Mouse (Mus musculus) stomach, adult 2 months (tissue): Measurements from ENCODE around the gene Olfr1061. TPM values are rescaled to one million over a fixed set of nuclear protein-coding genes. Genes with fewer than 3 reads are reported as not detected.

Source experiments
- polyA plus RNA-seq: library from polyadenylated mRNA; depleted of rRNA; stranded (reverse); fragments of >200 nt; gene quantifications from 2 replicates; pipeline ENCODE4 v1.2.3, GENCODE M21; 2012; rRNA removed

Gene Olfr1061
- not detected in 2 replicates for polyA plus RNA-seq

GRCm38 (mm10) chr2:86413950-86414349 is at the start of gene Olfr1061:
Gene Olfr1061, minus strand, starts transcription at chr2:86414050.

GRCm38 (mm10) chr2:86456169-86456568 is 42.3 kb upstream of the Olfr1061 start, which contains the start of gene Olfr1066:
Gene Olfr1066, minus strand, starts transcription at chr2:86456269.

GRCm38 (mm10) chr2:86450491-86450890 is 36.6 kb upstream of the Olfr1061 start, which contains the start of gene Olfr1065:
Gene Olfr1065, minus strand, starts transcription at chr2:86450591.

GRCm38 (mm10) chr2:86426649-86427048 is 12.8 kb upstream of the Olfr1061 start, which contains the start of gene Olfr1062:
Gene Olfr1062, minus strand, starts transcription at chr2:86426749.

GRCm38 (mm10) chr2:86388461-86388860 is 25.4 kb downstream of the Olfr1061 start, which contains the start of gene Olfr1058:
Gene Olfr1058, minus strand, starts transcription at chr2:86388561.

GRCm38 (mm10) chr2:86378293-86378692 is 35.6 kb downstream of the Olfr1061 start, which contains the start of gene Olfr1057:
Gene Olfr1057, minus strand, starts transcription at chr2:86378393.

Other genes with a start within 250 kb of the Olfr1061 start
- not detected in 2 replicates for gene Olfr1043, start 246.5 kb downstream of the Olfr1061 start, polyA plus RNA-seq
- not detected in 2 replicates for gene Olfr1044, start 236.2 kb downstream of the Olfr1061 start, polyA plus RNA-seq
- gene Olfr52, start 228.4 kb downstream of the Olfr1061 start, polyA plus RNA-seq, result not detected in 2 replicates
- gene Olfr1045, start 211.0 kb downstream of the Olfr1061 start, polyA plus RNA-seq, result not detected in 2 replicates
- not detected in 2 replicates for gene Olfr1046, start 194.7 kb downstream of the Olfr1061 start, polyA plus RNA-seq
- gene Olfr1047, start 182.6 kb downstream of the Olfr1061 start, polyA plus RNA-seq, result not detected in 2 replicates
- not detected in 2 replicates for gene Olfr1048, start 173.8 kb downstream of the Olfr1061 start, polyA plus RNA-seq
- not detected in 2 replicates for gene Olfr1049, start 155.7 kb downstream of the Olfr1061 start, polyA plus RNA-seq
- gene Olfr1051, start 135.0 kb downstream of the Olfr1061 start, polyA plus RNA-seq, result not detected in 2 replicates
- not detected in 2 replicates for gene Olfr1052, start 121.6 kb downstream of the Olfr1061 start, polyA plus RNA-seq
- gene Olfr1053, start 98.8 kb downstream of the Olfr1061 start, polyA plus RNA-seq, result not detected in 2 replicates
- not detected in 2 replicates for gene Olfr1054, start 78.6 kb downstream of the Olfr1061 start, polyA plus RNA-seq
- gene Olfr1055, start 63.8 kb downstream of the Olfr1061 start, polyA plus RNA-seq, result not detected in 2 replicates
- gene Olfr1056, start 51.6 kb downstream of the Olfr1061 start, polyA plus RNA-seq, result not detected in 2 replicates
- gene Olfr1057, start 35.7 kb downstream of the Olfr1061 start, polyA plus RNA-seq, result not detected in 2 replicates
- not detected in 2 replicates for gene Olfr1058, start 25.5 kb downstream of the Olfr1061 start, polyA plus RNA-seq
- gene Olfr1062, start 12.7 kb upstream of the Olfr1061 start, polyA plus RNA-seq, result not detected in 2 replicates
- gene Olfr1065, start 36.5 kb upstream of the Olfr1061 start, polyA plus RNA-seq, result not detected in 2 replicates
- gene Olfr1066, start 42.2 kb upstream of the Olfr1061 start, polyA plus RNA-seq, result not detected in 2 replicates
- gene Olfr228, start 73.3 kb upstream of the Olfr1061 start, polyA plus RNA-seq, result not detected in 2 replicates
- not detected in 2 replicates for gene Olfr1076, start 94.4 kb upstream of the Olfr1061 start, polyA plus RNA-seq
- not detected in 2 replicates for gene Olfr1079, start 128.4 kb upstream of the Olfr1061 start, polyA plus RNA-seq
- not detected in 2 replicates for gene Olfr1080, start 144.2 kb upstream of the Olfr1061 start, polyA plus RNA-seq
- gene Olfr1082, start 184.9 kb upstream of the Olfr1061 start, polyA plus RNA-seq, result not detected in 2 replicates
- not detected in 2 replicates for gene Olfr1084, start 225.7 kb upstream of the Olfr1061 start, polyA plus RNA-seq
- gene Olfr1085, start 248.0 kb upstream of the Olfr1061 start, polyA plus RNA-seq, result not detected in 2 replicates